Mouse (Mus musculus) frontal cortex, adult (tissue): Measurements from ENCODE around the gene Ccdc89.

Experiments
- ATAC-seq: cut with Nextera tagmentation; 2 replicates; pipeline ENCODE4 v1.9.2; 2017; ENCODE audit warnings: mild to moderate bottlenecking, moderate library complexity, mixed read lengths; ENCODE audit not compliant: low TSS enrichment

Ccdc89 gene

GRCm38 (mm10) chr7:90473511-90473910, 47.1 kb downstream of the Ccdc89 start:
- no peak for ATAC-seq

- ATAC-seq, result peak; percentile 96
Measured at GRCm38 (mm10) chr7:90475793-90476312, 49.5 kb downstream of the Ccdc89 start, which contains the start of gene Tmem126b. Gene Tmem126b, minus strand, starts transcription at chr7:90476001.

DNA sequence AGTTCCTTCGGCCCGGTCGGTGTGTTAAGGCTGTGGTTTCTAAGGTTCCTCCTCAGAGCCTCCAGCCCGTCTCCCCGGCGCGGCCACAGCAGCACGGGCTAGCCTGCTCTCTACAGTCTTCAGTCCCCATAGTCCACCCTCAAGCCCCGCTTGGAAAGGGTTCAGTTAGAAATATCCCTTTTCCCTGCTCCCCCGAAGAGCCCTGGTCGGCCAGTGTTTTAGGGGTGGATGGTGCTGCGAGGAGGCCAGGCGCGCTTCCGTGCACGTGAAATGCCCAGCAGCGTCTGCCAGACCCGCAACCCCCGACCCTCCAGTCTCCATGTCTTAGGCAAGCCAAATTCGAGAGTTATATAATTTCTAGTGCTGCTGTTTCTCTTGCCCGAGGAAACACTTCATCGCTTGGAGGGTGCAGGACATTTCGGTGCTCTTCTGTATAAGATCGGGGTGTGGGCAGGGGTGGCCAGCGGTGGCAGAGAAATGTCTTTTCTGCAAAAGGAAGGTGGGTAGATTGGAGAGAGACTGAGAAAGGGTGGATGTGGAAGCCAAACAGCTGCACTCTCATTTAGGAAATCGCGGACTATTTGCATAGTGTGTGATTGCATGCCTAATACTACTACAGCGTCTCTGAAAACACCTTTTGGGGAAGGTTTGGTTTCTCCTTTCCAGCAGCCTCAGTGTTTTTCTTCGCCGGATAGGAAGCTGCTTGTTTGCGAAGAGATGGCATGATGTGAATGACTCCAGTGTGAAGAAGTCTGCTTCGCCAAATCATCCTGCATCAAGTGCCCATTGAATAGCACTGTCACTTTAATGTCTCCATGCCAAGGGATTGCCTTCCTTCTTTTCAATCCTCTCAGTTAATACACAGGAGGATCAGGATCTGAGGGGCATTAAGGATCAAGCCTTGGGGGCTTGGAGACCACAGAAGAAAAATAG, 50.2 kb downstream of the Ccdc89 start, which contains the start of gene Dlg2:
Gene Dlg2, plus strand, starts transcription at position 360 of the 933 bp plus-strand sequence.
- ATAC-seq, result peak; percentile 35
